Mouse (Mus musculus): ENCODE results near the gene Gdpgp1. TPM values are rescaled to one million over a fixed set of nuclear protein-coding genes. Genes with fewer than 3 reads are reported as not detected.

Gene Gdpgp1
- total RNA-seq, 2 experiments from 2014 or later: 1.9 TPM

DNA sequence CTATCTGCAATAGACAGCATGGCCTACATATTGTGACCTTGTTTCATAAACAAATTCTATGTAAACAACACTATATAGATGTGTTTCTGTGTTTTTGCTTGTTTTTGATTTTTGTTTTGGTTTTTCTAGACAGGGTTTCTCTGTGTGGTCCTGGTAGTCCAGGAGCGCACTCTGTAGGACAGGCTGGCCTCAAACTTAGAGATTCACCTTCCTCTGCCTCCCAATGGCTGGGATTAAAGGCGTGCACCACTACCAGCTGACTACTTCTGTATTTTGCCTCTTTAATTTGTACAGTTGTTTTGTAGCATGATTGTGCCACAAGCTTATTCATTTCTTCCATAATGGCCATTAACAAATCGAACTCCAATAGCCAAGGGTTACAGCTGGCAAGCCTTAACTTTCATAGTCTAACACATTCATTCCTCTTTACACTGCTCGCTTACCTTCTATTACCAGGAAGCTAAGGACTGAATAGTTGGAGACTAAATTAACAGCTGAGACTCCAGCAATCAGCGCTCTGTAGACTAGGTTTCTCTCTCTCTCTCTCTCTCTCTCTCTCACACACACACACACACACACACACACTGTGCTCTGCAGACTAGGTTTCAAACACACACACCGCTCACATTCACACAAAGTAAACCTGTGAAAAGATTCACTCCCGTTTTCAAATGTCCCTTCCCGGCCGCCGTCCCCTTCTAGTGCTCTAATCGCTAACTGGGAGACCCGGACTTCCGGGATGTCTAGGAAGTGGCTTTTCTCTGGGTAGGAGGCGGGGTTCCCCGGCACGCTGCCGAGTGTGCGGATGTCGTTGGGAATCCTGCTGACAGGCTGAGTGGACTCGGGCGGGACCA is 36.5 kb downstream of the Gdpgp1 start, which contains the start of gene Vps33b:
Gene Vps33b (plus strand): TSS at position 753 of the 854 bp plus-strand sequence.
- intact Hi-C loops (cut with DNase I): no loop called here
- DNase-seq: peak; percentile 94 to 96

DNA sequence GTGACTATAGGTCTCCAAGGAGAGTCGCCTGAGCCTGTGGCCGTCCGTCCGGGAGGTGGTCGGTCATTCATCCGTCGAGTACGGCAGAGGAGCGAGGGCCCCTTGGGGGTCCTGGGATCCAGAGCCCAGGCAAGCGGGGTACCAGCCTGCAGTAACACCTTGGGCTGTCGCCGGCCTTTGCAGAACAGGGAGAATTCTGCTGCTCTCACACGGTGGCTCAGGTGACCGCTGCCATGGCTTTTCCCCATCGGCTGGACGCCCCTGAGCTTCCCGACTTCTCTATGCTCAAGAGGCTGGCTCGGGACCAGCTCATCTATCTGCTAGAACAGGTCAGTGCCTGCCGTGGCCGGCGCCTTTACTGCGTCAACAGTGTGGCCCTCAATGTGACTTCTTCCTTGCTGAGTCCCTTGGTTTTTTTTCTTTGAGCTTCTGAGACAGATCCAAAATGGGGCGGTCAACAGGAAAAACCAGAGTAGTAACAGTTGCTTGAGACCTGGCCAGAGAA is 37.1 kb downstream of the Gdpgp1 start:
- intact Hi-C loops (cut with DNase I): no loop called here
- peak in 1 of 2 experiments; percentile 53 for DNase-seq

DNA sequence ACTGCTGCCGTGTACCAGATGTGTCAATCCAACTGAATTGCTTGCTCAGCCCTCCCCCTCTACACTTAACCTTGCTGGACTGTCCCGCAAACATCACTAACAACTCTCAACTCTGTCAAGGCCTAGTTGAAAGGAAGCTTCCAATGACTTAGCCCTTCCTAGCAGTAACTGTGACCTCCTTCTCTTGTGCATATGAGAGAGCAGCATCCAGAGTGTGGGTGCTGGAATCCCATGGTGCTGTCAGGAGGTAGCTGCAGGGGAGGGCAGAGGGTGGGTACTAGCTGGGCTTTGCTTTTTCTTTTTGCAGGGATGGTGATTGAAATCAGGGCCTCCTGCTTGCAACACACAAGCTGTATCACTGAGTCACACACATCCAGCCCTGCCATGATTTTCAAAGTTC is 40.8 kb downstream of the Gdpgp1 start:
- intact Hi-C loops (cut with DNase I): no loop called here
- DNase-seq: no peak

DNA sequence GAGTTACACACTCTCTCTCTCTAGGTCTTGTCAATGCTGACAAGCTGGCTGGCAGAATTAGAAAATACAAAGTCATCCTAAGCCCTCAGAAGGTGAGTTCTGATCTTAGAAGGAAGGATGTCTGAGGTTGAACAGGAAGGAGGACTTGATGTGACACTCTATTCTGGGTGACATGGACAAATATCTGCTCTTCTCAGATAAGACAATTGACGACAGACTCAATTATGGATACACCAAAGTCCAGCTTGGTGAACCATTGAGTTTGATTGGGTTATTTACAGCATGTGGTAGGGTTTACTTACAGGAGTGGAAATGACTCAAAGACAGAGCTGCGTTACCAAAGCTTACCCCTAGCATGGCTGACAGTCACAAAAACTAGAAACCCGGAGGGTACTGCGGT is 43.7 kb downstream of the Gdpgp1 start:
- no peak for DNase-seq
- intact Hi-C loops (cut with DNase I): no loop called here

DNA sequence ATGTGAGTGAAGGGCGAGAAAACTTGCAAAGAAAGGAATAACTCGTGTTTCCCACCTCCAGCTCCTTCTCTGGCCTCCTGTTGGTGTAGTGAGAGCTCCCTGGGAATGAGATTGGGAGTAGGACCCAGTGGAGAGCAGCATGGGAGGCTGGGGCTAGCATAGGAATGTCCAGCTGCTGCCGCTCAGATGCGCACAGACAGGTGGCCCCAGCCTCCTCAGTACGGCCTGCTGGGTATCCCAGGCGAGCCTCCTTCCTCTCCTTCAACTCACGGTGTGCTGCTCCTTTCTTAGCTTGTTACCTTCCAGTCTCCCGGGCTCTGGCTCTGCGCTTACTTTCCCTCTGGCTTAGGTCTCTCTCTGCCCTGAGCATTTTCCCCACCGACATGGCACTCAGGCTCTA is 47.4 kb downstream of the Gdpgp1 start:
- intact Hi-C loops (cut with DNase I): no loop called here
- DNase-seq: no peak

DNA sequence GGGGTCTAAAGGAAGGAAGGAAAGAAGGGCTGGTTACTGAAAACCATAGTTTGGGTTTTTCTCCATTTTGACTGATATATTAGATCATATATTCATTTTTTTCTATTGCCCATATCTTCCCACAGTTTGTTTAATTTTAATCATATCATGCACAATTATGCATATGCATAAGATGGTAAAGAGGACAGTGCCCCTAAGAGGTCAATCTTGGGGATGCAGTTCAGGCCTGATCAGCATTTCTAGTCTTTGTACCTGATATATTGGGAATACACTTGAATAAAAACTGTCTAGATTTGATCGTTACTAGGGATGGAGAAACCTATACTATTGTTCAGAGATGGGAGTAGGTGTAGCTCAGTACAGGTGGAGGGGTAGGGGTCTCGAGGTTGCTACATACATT is 48.3 kb downstream of the Gdpgp1 start:
- intact Hi-C loops (cut with DNase I): no loop called here
- no peak for DNase-seq

DNA sequence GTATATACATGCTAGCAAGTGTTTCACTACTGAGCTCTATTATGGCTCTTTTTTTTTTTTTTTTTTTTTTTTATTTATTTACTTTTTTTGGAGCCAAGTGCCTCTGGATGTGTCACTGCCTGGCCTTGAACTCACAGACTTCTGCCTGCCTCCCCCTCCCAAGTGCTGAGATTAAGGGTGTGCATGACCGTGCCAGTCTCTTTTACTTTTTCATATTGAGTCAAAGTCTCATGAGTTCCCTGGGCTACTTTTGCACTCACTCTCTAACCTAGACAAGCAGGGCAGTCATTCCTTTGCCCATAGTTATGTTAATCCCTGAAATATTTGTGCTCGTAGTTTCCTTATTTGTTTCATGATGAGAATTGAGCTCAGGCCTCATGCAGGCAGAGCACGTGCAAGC is 49.0 kb downstream of the Gdpgp1 start:
- intact Hi-C loops (cut with DNase I): no loop called here

DNA sequence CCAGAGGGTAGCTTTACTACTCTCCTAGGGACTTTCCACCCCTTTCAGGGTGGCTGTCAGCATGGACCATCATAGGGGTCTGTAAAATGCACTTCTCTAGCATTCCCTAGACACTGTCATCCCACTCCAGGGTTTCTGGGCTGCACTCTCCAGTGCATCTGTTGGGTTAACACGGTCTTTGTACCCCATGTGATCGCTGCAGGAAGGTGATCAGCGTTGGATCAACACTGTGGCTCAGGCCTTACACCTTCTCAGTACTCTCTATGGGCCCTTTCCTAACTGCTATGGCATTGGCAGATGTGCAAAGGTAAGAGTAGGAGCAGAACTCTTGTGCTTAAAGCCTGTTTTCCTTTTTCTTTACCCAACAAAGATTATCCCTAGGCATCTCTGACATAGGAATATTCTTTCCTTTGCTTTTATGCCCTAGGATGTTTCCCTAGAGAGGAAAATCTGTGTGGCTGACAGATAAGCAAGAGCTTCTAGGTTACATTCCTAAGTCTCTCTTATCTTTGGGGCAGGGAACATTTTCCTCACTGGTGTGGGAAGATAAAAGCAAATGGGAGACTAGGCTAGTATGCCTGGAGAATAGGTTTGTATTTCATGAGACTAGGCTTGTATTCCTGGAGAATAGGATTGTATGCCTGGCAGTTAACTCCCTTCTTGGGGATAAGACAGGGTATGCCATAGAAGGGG is 50.7 kb downstream of the Gdpgp1 start:
- intact Hi-C loops (cut with DNase I): no loop called here
- DNase-seq: no peak

More for the DNA sequence above, 49.0 kb downstream of the Gdpgp1 start:
- DNase-seq: no peak

DNA sequence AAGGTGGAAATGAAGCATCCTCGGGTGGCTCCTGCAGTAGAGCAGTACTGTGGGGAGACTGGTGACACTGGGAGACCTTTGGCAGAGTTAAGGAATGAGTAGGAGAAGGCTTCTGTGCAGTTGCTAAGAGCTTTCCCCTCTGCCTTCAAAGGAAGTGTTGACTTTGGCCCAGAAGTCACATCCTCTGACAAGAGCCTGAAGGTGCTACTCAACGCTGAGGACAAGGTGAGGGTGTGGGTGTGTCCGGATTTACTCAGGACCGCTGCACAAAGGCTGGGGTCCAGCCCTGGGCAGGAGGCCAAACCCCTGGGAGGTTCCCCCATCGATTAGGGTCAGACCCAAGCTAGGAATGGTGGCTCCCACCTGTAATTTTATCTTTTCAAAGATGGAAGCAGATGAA is 51.7 kb downstream of the Gdpgp1 start:
- intact Hi-C loops (cut with DNase I): no loop called here
- DNase-seq: no peak

DNA sequence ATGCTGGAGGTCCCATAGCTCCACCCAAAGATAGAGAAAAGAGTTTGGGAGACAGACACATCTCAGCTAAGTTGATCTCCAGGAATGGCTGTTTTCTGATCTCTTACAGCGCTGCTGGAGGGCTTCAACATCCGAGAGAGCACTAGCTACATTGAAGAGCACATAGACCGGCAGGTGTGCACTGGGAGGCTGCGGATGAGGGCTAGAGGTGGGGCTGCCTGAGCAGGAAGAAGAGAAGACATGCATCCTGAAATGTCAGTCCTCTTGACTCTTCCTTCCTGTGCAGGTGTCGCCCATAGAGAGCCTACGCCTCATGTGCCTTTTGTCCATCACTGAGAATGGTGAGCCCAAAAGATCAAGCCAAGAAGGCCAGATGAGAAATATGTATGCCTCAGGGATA is 53.1 kb downstream of the Gdpgp1 start:
- DNase-seq: no peak
- intact Hi-C loops (cut with DNase I): no loop called here

DNA sequence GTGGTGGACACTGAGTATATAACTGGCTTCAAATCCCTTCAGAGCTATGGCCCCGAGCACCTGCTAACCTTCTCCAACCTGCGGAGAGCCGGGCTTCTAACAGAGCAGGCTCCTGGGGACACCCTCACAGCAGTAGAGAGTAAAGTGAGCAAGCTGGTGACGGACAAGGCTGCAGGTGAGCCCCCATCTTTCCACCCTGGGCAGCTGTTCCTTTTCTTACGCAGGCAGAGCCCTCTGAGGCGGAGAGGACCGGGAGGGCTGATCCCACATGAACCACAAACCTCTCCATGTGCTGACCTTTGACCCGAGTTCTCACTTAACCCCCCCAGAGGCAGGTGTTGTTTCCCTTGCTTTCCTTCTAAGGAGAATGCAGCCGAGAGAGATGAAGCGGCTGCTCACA is 55.1 kb downstream of the Gdpgp1 start:
- intact Hi-C loops (cut with DNase I): no loop called here
- DNase-seq: no peak

Other genes with a start within 250 kb of the Gdpgp1 start
- 10 to 100 TPM; 21.6 to 27.4 TPM for gene Zfp710, start 208.1 kb upstream of the Gdpgp1 start, total RNA-seq (2021)
- gene Idh2, start 117.5 kb upstream of the Gdpgp1 start, total RNA-seq (2021): 1,000 to 10,000 TPM; 1,322 to 1,446 TPM
- gene Sema4b, start 46.0 kb upstream of the Gdpgp1 start, total RNA-seq (2021): 10 to 100 TPM; 12.9 to 13.4 TPM
- gene Cib1, start 52 bp upstream of the Gdpgp1 start, total RNA-seq (2021): 10 to 100 TPM; 18.1 to 22.5 TPM
- under 1 TPM; 0.46 to 0.55 TPM for gene Ttll13, start 13.5 kb downstream of the Gdpgp1 start, total RNA-seq (2021)
- 10 to 100 TPM; 25.2 to 25.6 TPM for gene Ngrn, start 28.4 kb downstream of the Gdpgp1 start, total RNA-seq (2021)
- gene Vps33b, start 36.8 kb downstream of the Gdpgp1 start, total RNA-seq (2021): 1 to 10 TPM; 7.0 to 7.4 TPM
- gene Prc1, start 61.6 kb downstream of the Gdpgp1 start, total RNA-seq (2021): 10 to 100 TPM; 12.4 to 19.8 TPM
- 1 to 10 TPM; 6.8 to 7.6 TPM for gene Rccd1, start 91.6 kb downstream of the Gdpgp1 start, total RNA-seq (2021)
- gene Unc45a, start 108.1 kb downstream of the Gdpgp1 start, total RNA-seq (2021): 10 to 100 TPM; 17.9 to 19.2 TPM
- gene Hddc3, start 110.2 kb downstream of the Gdpgp1 start, total RNA-seq (2021): 10 to 100 TPM; 29.7 to 31.3 TPM
- 10 to 100 TPM; 68.8 to 69.3 TPM for gene Man2a2, start 138.5 kb downstream of the Gdpgp1 start, total RNA-seq (2021)
- 10 to 100 TPM; 16.7 to 18.2 TPM for gene Fes, start 155.1 kb downstream of the Gdpgp1 start, total RNA-seq (2021)
- 100 to 1,000 TPM; 115 to 127 TPM for gene Furin, start 172.6 kb downstream of the Gdpgp1 start, total RNA-seq (2021)